In genomic region chr4:101419911-101420880, GRCm38 (mm10) we compare ENCODE assay signal across 7 mouse cellular contexts. TPM values are rescaled to one million over a fixed set of nuclear protein-coding genes. Genes with fewer than 3 reads are reported as not detected.
DNase-seq lines count a peak whose midpoint lies in the region; ATAC-seq lines count a peak whose summit lies in the region.

No protein-coding gene starts in this region.

- peaks cover 24% of the 10 kb centered on the region for H3K36me3 ChIP-seq in forebrain, embryonic 10.5 days (replicated peaks)

- peak overlapping the region; percentile 97 for H3K27ac ChIP-seq in forebrain, embryonic 10.5 days

- H3K4me3 ChIP-seq in forebrain, embryonic 10.5 days = peak overlapping the region; percentile 91

- ATAC-seq in cerebellum, adult (ENCODE audit: insufficient number of reproducible peaks, low FRiP score, low TSS enrichment) = peak; percentile 15; the same call in 1 of the 2 replicates

- no peaks in the 10 kb centered on the region for H3K27me3 ChIP-seq in forebrain, embryonic 10.5 days (ENCODE audit: poor library complexity, severe bottlenecking)

- no peaks in the 10 kb centered on the region for H3K9me3 ChIP-seq in forebrain, embryonic 10.5 days

- peaks cover 33% of the 10 kb centered on the region for H3K4me1 ChIP-seq in forebrain, embryonic 10.5 days

- peak; percentile 22 for DNase-seq in right cerebral cortex, postnatal 14 days
- DNase-seq in right cerebral cortex, adult 2 months (ENCODE audit: low spot score in 2 of 2) = no peak
- DNase-seq in forebrain, embryonic 10.5 days (ENCODE audit: extremely low spot score, low spot score) = peak; percentile 51
- DNase-seq in kidney, postnatal 4 days = peak; percentile 38 to 53
- DNase-seq in naive thymus-derived CD4-positive, alpha-beta T cell, adult 2 months (ENCODE audit: low read depth) = peak; percentile 5
- no peak for DNase-seq in urinary bladder, adult 18-20 months (ENCODE audit: low spot score in 2 of 2)

- under 1% methylated on average over 90 of the region's 90 CpGs for WGBS in forebrain, embryonic 10.5 days

RNA-seq across cellular contexts. Expression of gene Ak4, which starts 1.1 kb away (rescaled TPM):
- 43.9 and 49.1 TPM in 2 replicates for polyA plus RNA-seq in forebrain, embryonic 10.5 days (2016; fragmentation: Nextera tagmentation; extraction: Ambion mirVana)

Comparison
In these comparisons a context has a peak if more than half of its experiments do, and no peak if none do; other contexts are left out.
1. DNase-seq: peak in right cerebral cortex, postnatal 14 days (single experiment), forebrain, embryonic 10.5 days (single experiment), kidney, postnatal 4 days (2 of 2) and naive thymus-derived CD4-positive, alpha-beta T cell, adult 2 months (single experiment); none in right cerebral cortex, adult 2 months (0 of 2) and urinary bladder, adult 18-20 months (0 of 2).